Mouse (Mus musculus) hindbrain, embryonic 14.5 days (tissue): ENCODE data around the gene Iba57. TPM values are rescaled to one million over a fixed set of nuclear protein-coding genes. Genes with fewer than 3 reads are reported as not detected.

Source experiments
- ATAC-seq: fragments of 200-750 bp; cut with Nextera tagmentation; 2 replicates; pipeline ENCODE4 v1.8.0; 2017; ENCODE audit warnings: moderate number of reproducible peaks, mild to moderate bottlenecking, moderate TSS enrichment, moderate library complexity; ENCODE audit not compliant: low FRiP score
- DNase-seq: peaks from one replicate; pipeline ENCODE4 v3.0.0-alpha.2; 2015; ENCODE audit warnings: low spot score
- H3K27ac ChIP-seq: fragments of 300-500 bp; sonication (generic); 2 replicates; pipeline ENCODE4 v1.5.1; 2014; ENCODE audit warnings: mild to moderate bottlenecking, moderate library complexity
- H3K27me3 ChIP-seq: fragments of 300-500 bp; sonication (generic); 2 replicates; pipeline ENCODE4 v1.6.1; 2014; ENCODE audit warnings: mild to moderate bottlenecking, low read length, mixed read lengths; ENCODE audit not compliant: control insufficient read depth, insufficient read depth
- H3K36me3 ChIP-seq: fragments of 300-500 bp; sonication (generic); replicated peaks from 2 replicates; pipeline ENCODE4 v1.6.1; 2014; ENCODE audit not compliant: control insufficient read depth, insufficient read depth
- H3K4me1 ChIP-seq: fragments of 300-500 bp; sonication (generic); replicated peaks from 2 replicates; pipeline ENCODE4 v1.6.1; 2014; ENCODE audit warnings: antibody characterized with exemption, low read length, mixed read lengths; ENCODE audit not compliant: control insufficient read depth, insufficient read depth
- H3K4me2 ChIP-seq: fragments of 300-500 bp; sonication (generic); replicated peaks from 2 replicates; pipeline ENCODE4 v1.6.1; 2014; ENCODE audit warnings: mild to moderate bottlenecking, moderate library complexity
- H3K4me3 ChIP-seq: fragments of 300-500 bp; sonication (generic); replicated peaks from 2 replicates; pipeline ENCODE4 v1.5.1; 2014; ENCODE audit warnings: mild to moderate bottlenecking, low read length
- H3K9ac ChIP-seq: fragments of 300-500 bp; sonication (generic); 2 replicates; pipeline ENCODE4 v1.6.1; 2014
- H3K9me3 ChIP-seq: fragments of 300-500 bp; sonication (generic); 2 replicates; pipeline ENCODE4 v1.6.1; 2016; ENCODE audit warnings: low read length; ENCODE audit not compliant: control insufficient read depth
- WGBS: fragments of 180-500 bp; shearing (Covaris S2); extraction: QIAGEN DNeasy Blood & Tissue Kit; methylation state at CpG from one replicate; pipeline ENCODE4 v1.1.7; 2014; 5-methylcytosine and 5-hydroxymethylcytosine counted together
- polyA plus RNA-seq: library from polyadenylated mRNA; unstranded; fragments of >200 nt; fragmentation: Nextera tagmentation; extraction: Ambion mirVana; gene quantifications from 2 replicates; pipeline ENCODE4 v1.2.1, GENCODE M21; 2014

Gene Iba57
- polyA plus RNA-seq, 1 experiment from 2014 or later, result 3.7 TPM

GRCm38 (mm10) chr11:59105945-59106344 is 57.6 kb downstream of the Iba57 start:
- H3K9me3 ChIP-seq, result no peaks in the 10 kb centered on the region
- H3K4me2 ChIP-seq, result no peak overlapping the region
- WGBS, result 93% methylated on average over 5 of the region's 5 CpGs
- no peak for ATAC-seq
- no peak overlapping the region for H3K27ac ChIP-seq
- H3K27me3 ChIP-seq, result no peaks in the 10 kb centered on the region
- no peaks in the 10 kb centered on the region for H3K36me3 ChIP-seq
- no peak overlapping the region for H3K9ac ChIP-seq
- no peaks in the 10 kb centered on the region for H3K4me1 ChIP-seq
- DNase-seq, result no peak
- H3K4me3 ChIP-seq, result no peak overlapping the region

Other genes with a start within 250 kb of the Iba57 start
- not detected in 2 replicates for gene Btnl10, start 245.8 kb downstream of the Iba57 start, polyA plus RNA-seq
- 682 and 743 TPM in 2 replicates for gene Rnf187, start 224.8 kb downstream of the Iba57 start, polyA plus RNA-seq
- gene Hist3h2ba, start 214.8 kb downstream of the Iba57 start, polyA plus RNA-seq, result 109 and 138 TPM in 2 replicates
- gene Hist3h2a, start 209.1 kb downstream of the Iba57 start, polyA plus RNA-seq, result 86.9 and 94.9 TPM in 2 replicates
- gene Trim17, start 209.1 kb downstream of the Iba57 start, polyA plus RNA-seq, result 0.76 and 1.1 TPM in 2 replicates
- gene Trim11, start 185.6 kb downstream of the Iba57 start, polyA plus RNA-seq, result 18.9 and 22.1 TPM in 2 replicates
- 0.63 and 0.71 TPM in 2 replicates for gene Obscn, start 27.3 kb downstream of the Iba57 start, polyA plus RNA-seq
- 0.12 and 0.35 TPM in 2 replicates for gene Gjc2, start 19.5 kb upstream of the Iba57 start, polyA plus RNA-seq
- gene Guk1, start 28.5 kb upstream of the Iba57 start, polyA plus RNA-seq, result 248 and 249 TPM in 2 replicates
- gene Mrpl55, start 38.7 kb upstream of the Iba57 start, polyA plus RNA-seq, result 88.2 and 98.7 TPM in 2 replicates
- 21.4 and 25.0 TPM in 2 replicates for gene 2310033P09Rik, start 44.6 kb upstream of the Iba57 start, polyA plus RNA-seq
- 611 and 652 TPM in 2 replicates for gene Arf1, start 64.5 kb upstream of the Iba57 start, polyA plus RNA-seq
- 0.40 and 0.43 TPM in 2 replicates for gene Wnt3a, start 127.0 kb upstream of the Iba57 start, polyA plus RNA-seq
- gene Wnt9a, start 143.2 kb upstream of the Iba57 start, polyA plus RNA-seq, result 2.1 TPM in 2 replicates
- not detected in 2 replicates for gene Prss38, start 211.9 kb upstream of the Iba57 start, polyA plus RNA-seq